Mouse (Mus musculus): ENCODE results near the gene Arsk. TPM values are rescaled to one million over a fixed set of nuclear protein-coding genes. Genes with fewer than 3 reads are reported as not detected.

Arsk gene
- 1.4 and 1.9 TPM in 2 replicates for polyA plus RNA-seq (2012; rRNA removed)

DNA sequence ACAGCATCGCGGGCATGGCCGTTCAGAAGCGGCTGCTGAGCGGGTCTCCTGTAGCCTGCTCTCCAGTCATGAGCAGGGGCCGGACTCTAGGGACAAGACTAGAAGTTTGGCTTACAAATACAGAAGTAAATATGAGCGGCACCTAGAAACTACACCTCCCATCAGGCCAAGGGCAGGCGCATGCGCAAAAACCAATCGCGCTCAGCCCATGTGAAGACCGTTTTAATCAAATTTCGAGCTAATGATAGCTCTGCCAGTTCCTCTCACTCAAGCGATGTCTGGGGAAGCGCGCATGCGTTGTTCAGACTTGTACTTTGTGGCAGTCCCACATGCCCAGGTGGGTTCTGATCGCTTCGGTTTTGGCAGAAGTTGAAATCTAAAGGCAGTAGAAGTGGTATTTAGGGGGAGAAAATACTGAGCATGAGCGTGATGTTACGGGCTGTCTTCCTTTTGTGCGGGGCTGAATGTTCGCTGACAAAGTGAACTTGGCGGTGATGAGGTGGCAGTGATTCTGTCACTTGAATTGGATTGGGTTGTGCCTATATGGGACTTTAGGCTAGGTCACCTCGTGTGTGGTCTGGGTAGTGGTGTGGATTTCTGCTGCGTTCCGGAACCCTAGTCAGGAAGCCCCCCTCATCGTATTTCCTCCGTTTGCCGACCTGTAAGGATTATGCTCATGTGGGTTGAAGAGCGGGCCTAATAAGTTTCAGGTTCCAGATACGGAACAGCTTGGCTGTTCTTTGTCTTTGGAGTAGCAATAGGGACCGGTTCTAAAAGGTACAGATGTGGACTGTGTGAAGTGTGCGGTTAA, at the start of gene Arsk, which contains the start of gene Ttc37:
TSS of gene Arsk (minus strand) at position 168 of the 811 bp plus-strand sequence.
TSS of gene Ttc37 (plus strand) at position 242 of the 811 bp plus-strand sequence.

GRCm38 (mm10) chr13:76056896-76057266, 41.6 kb downstream of the Arsk start, which contains the start of gene Gpr150:
Gene Gpr150, minus strand, starts transcription at chr13:76056996.

GRCm38 (mm10) chr13:76017974-76018843, 80.3 kb downstream of the Arsk start, which contains the start of gene Rfesd:
Gene Rfesd, minus strand, starts transcription at chr13:76018719.

Other genes with a start within 250 kb of the Arsk start
- 1.9 and 2.1 TPM in 2 replicates for gene Rhobtb3, start 154.7 kb downstream of the Arsk start, polyA plus RNA-seq (2012; rRNA removed)
- 0.07 TPM in 1 of 2 replicates, not detected in the other for gene Spata9, start 131.5 kb downstream of the Arsk start, polyA plus RNA-seq (2012; rRNA removed)
- 52.1 and 54.4 TPM in 2 replicates for gene Rfesd, start 79.9 kb downstream of the Arsk start, polyA plus RNA-seq (2012; rRNA removed)
- gene Gpr150, start 41.7 kb downstream of the Arsk start, polyA plus RNA-seq (2012; rRNA removed) = 1.4 and 1.6 TPM in 2 replicates
- 4.2 and 4.4 TPM in 2 replicates for gene Ttc37, start 74 bp upstream of the Arsk start, polyA plus RNA-seq (2012; rRNA removed)
- gene Fam81b, start 206.4 kb upstream of the Arsk start, polyA plus RNA-seq (2012; rRNA removed) = not detected in 2 replicates

Measured in liver, embryonic 14 days (tissue).